Mouse (Mus musculus) heart, postnatal 0 days (tissue): ENCODE results near the gene Lcn5. TPM values are rescaled to one million over a fixed set of nuclear protein-coding genes. Genes with fewer than 3 reads are reported as not detected.
A peak's percentile ranks its signal among the peaks of the same experiment; 100 is the strongest.

Experiments
- ATAC-seq: fragments of 200-750 bp; cut with Nextera tagmentation; 2 replicates; pipeline ENCODE4 v1.8.0; 2017; ENCODE audit warnings: low read depth, moderate number of reproducible peaks, moderate library complexity; ENCODE audit not compliant: insufficient read depth
- DNase-seq: peaks from one replicate; pipeline ENCODE4 v3.0.0-alpha.2; 2016; ENCODE audit warnings: low spot score
- H3K27ac ChIP-seq: fragments of 300-500 bp; sonication (generic); 2 replicates; pipeline ENCODE4 v1.5.1; 2014; ENCODE audit warnings: low read depth, mild to moderate bottlenecking
- H3K27me3 ChIP-seq: fragments of 300-500 bp; sonication (generic); 2 replicates; pipeline ENCODE4 v1.6.1; 2014; ENCODE audit warnings: low read length, mixed read lengths; ENCODE audit not compliant: control insufficient read depth, insufficient read depth
- H3K36me3 ChIP-seq: fragments of 300-500 bp; sonication (generic); replicated peaks from 2 replicates; pipeline ENCODE4 v1.6.1; 2014; ENCODE audit warnings: low read length, mixed read lengths; ENCODE audit not compliant: control insufficient read depth, insufficient read depth
- H3K4me1 ChIP-seq: fragments of 300-500 bp; sonication (generic); 2 replicates; pipeline ENCODE4 v1.6.1; 2014; ENCODE audit warnings: antibody characterized with exemption; ENCODE audit not compliant: control insufficient read depth, insufficient read depth
- H3K4me2 ChIP-seq: fragments of 300-500 bp; sonication (generic); 2 replicates; pipeline ENCODE4 v1.6.1; 2014; ENCODE audit warnings: low read depth, mild to moderate bottlenecking, low read length, moderate library complexity
- H3K4me3 ChIP-seq: fragments of 300-500 bp; sonication (generic); 2 replicates; pipeline ENCODE4 v1.5.1; 2014; ENCODE audit warnings: low read depth, low read length
- H3K9ac ChIP-seq: fragments of 300-500 bp; sonication (generic); replicated peaks from 2 replicates; pipeline ENCODE4 v1.6.1; 2014; ENCODE audit warnings: low read depth, low read length, mixed read lengths
- H3K9me3 ChIP-seq: fragments of 300-500 bp; sonication (generic); replicated peaks from 2 replicates; pipeline ENCODE4 v1.6.1; 2016; ENCODE audit warnings: low read length; ENCODE audit not compliant: control insufficient read depth
- CTCF ChIP-seq: IDR thresholded peaks from 2 replicates; pipeline ENCODE4 v1.5.1; 2016; ENCODE audit warnings: antibody characterized with exemption, control low read depth, low read depth
- EP300 ChIP-seq: IDR thresholded peaks from 2 replicates; pipeline ENCODE4 v1.6.1; 2016; ENCODE audit warnings: antibody characterized with exemption, low read depth
- WGBS: fragments of 180-500 bp; shearing (Covaris S2); extraction: QIAGEN DNeasy Blood & Tissue Kit; methylation state at CpG from one replicate; pipeline ENCODE4 v1.1.7; 2014; 5-methylcytosine and 5-hydroxymethylcytosine counted together
- polyA plus RNA-seq: library from polyadenylated mRNA; unstranded; fragments of >200 nt; fragmentation: Nextera tagmentation; extraction: Ambion mirVana; gene quantifications from 2 replicates; pipeline ENCODE4 v1.2.1, GENCODE M21; 2015
- total RNA-seq: library from RNA; depleted of rRNA; stranded (reverse); fragments of >200 nt; gene quantifications from 2 replicates; pipeline ENCODE4 v1.2.3, GENCODE M21; 2014; ENCODE audit warnings: low replicate concordance

Gene Lcn5
- total and polyA plus RNA-seq, 2 experiments from 2014 or later: not detected

- 0 out of 2 replicates have a peak, but pooled peaks have one; percentile 16 for TF ChIP-seq CTCF
- TF ChIP-seq EP300: no peak
- H3K4me3 ChIP-seq: no peak overlapping the region
- H3K4me1 ChIP-seq: no peaks in the 10 kb centered on the region
- ATAC-seq: no peak
- no peak overlapping the region for H3K4me2 ChIP-seq
- WGBS: 56% methylated on average over 1 of the region's 1 CpGs
- DNase-seq: no peak
- no peaks in the 10 kb centered on the region for H3K9me3 ChIP-seq
- no peak overlapping the region for H3K9ac ChIP-seq
- H3K27ac ChIP-seq: no peak overlapping the region
- no peaks in the 10 kb centered on the region for H3K27me3 ChIP-seq
- H3K36me3 ChIP-seq: no peaks in the 10 kb centered on the region
Observed at GRCm38 (mm10) chr2:25634046-25634445, 23.7 kb upstream of the Lcn5 start.

DNA sequence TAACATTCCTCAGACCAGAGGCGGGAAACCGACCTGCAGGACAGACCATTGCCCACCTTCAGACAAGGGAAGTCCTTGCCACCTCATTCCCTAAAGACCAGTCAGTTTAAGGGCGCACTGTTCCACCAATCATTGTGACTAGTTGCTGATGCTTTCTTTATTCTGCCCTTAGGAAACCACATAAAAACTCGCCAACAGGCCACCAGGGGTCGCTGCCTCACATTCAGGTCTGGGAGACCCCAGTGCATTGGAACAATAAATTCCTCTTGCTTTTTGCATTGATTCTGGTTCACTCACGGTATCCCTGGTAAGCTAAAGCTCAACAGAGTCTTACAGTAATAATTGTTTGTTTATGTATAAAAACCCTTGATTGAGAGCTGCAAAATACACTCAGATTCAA, 17.9 kb upstream of the Lcn5 start:
- 16% methylated on average over 6 of the region's 6 CpGs for WGBS
- DNase-seq (no peak), ATAC-seq (no peak)

DNA sequence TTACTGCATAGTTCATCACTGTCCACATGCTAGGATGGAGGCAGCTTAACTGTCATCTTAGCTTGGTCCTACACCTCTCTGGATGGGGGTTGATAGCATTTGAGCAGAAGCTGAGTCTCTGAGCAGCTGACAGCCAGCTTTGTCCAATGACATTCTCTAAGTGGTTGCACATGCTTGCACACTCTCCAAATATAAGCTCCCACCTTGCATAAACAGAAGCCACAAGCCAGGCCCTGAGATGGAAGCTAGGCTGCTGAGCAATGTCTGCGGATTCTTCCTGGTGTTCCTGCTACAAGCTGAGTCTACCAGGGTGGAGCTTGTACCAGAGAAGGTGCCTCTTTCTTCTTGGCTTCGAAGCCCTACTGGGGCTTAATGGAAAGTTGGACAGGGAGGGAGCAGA, 4.8 kb upstream of the Lcn5 start, which contains the start of gene Lcn8:
TSS of gene Lcn8 (plus strand) at position 219 of the 400 bp plus-strand sequence.
- H3K4me1 ChIP-seq: no peaks in the 10 kb centered on the region
- H3K9me3 ChIP-seq: no peaks in the 10 kb centered on the region
- no peak for ATAC-seq
- no peak within 1 kb of the TSS for H3K27ac ChIP-seq
- H3K36me3 ChIP-seq: no peaks in the 10 kb centered on the region
- H3K27me3 ChIP-seq: no peaks in the 10 kb centered on the region
- no peak for TF ChIP-seq EP300
- no peak within 1 kb of the TSS for H3K9ac ChIP-seq
- H3K4me2 ChIP-seq: no peak within 1 kb of the TSS
- 70% methylated on average over 2 of the region's 2 CpGs for whole genome bisulfite sequencing
- no peak for DNase-seq
- no peak within 1 kb of the TSS for H3K4me3 ChIP-seq

More for the DNA sequence above, 17.9 kb upstream of the Lcn5 start:
- Histone ChIP-seq H3K4me2 (no peak overlapping the region), H3K27ac (no peak overlapping the region), H3K9me3 (no peaks in the 10 kb centered on the region), H3K4me3 (no peak overlapping the region), H3K27me3 (no peaks in the 10 kb centered on the region), H3K9ac (no peak overlapping the region), H3K36me3 (no peaks in the 10 kb centered on the region), H3K4me1 (no peaks in the 10 kb centered on the region)
- TF ChIP-seq EP300 (no peak), CTCF (peak; percentile 50)

- WGBS: 42% methylated on average over 1 of the region's 1 CpGs
- ATAC-seq (no peak), DNase-seq (no peak)
Observed at GRCm38 (mm10) chr2:25654502-25654901, 3.2 kb upstream of the Lcn5 start.

DNA sequence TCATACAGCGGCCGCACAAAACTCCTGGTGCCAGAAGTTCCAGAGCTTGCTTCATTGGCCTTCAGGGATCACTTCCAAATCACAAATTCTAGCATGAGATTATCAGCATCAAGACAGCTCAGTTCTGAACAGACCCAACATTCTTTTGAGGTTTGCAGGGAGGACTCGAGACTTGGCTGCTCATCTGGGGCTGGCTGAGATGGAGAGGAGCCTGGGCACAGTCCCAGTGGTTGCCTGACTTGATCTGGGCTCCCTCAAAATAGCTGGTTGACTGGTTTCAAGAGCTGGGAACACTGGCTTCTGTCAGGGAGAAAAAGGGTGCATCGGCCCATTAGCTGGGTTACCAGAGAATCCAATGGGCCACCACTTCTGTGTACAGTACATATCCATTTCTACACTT, 1.1 kb upstream of the Lcn5 start:
- WGBS: 70% methylated on average over 4 of the region's 4 CpGs
- DNase-seq: no peak

More at GRCm38 (mm10) chr2:25654502-25654901, 3.2 kb upstream of the Lcn5 start:
- Histone ChIP-seq H3K9me3 (no peaks in the 10 kb centered on the region), H3K27ac (no peak overlapping the region), H3K4me3 (no peak overlapping the region), H3K9ac (no peak overlapping the region), H3K27me3 (no peaks in the 10 kb centered on the region), H3K4me1 (no peaks in the 10 kb centered on the region), H3K36me3 (no peaks in the 10 kb centered on the region), H3K4me2 (no peak overlapping the region)
- no peak for TF ChIP-seq CTCF

GRCm38 (mm10) chr2:25657246-25657645, 506 bp upstream of the Lcn5 start:
- 54% methylated on average over 4 of the region's 4 CpGs for WGBS
- no peak overlapping the region for H3K27ac ChIP-seq
- no peaks in the 10 kb centered on the region for H3K4me1 ChIP-seq
- no peaks in the 10 kb centered on the region for H3K9me3 ChIP-seq
- H3K9ac ChIP-seq: no peak overlapping the region
- no peaks in the 10 kb centered on the region for H3K36me3 ChIP-seq
- no peak for TF ChIP-seq EP300
- no peak for TF ChIP-seq CTCF
- ATAC-seq: no peak
- H3K4me3 ChIP-seq: no peak overlapping the region
- no peak for DNase-seq
- H3K4me2 ChIP-seq: no peak overlapping the region
- H3K27me3 ChIP-seq: no peaks in the 10 kb centered on the region

More for the DNA sequence above, 1.1 kb upstream of the Lcn5 start:
- Histone ChIP-seq H3K27ac (no peak overlapping the region), H3K9me3 (no peaks in the 10 kb centered on the region), H3K9ac (no peak overlapping the region), H3K4me2 (no peak overlapping the region), H3K27me3 (no peaks in the 10 kb centered on the region), H3K36me3 (no peaks in the 10 kb centered on the region), H3K4me1 (no peaks in the 10 kb centered on the region), H3K4me3 (no peak overlapping the region)
- no peak for ATAC-seq
- TF ChIP-seq CTCF (no peak), EP300 (no peak)
